Mouse (Mus musculus) hindbrain, embryonic 10.5 days (tissue): ENCODE data around the gene Miga2. TPM values are rescaled to one million over a fixed set of nuclear protein-coding genes. Genes with fewer than 3 reads are reported as not detected.

Experiments used
- DNase-seq: peaks from one replicate; pipeline ENCODE4 v3.0.0-alpha.2; 2017; ENCODE audit warnings: low spot score
- H3K27ac ChIP-seq: fragments of 300-500 bp; sonication (generic); 2 replicates; pipeline ENCODE4 v1.5.1; 2016; ENCODE audit warnings: mild to moderate bottlenecking, moderate library complexity
- H3K27me3 ChIP-seq: fragments of 300-500 bp; sonication (generic); 2 replicates; pipeline ENCODE4 v1.6.1; 2016; ENCODE audit warnings: mild to moderate bottlenecking; ENCODE audit not compliant: poor library complexity, insufficient read depth, severe bottlenecking
- H3K36me3 ChIP-seq: fragments of 300-500 bp; sonication (generic); 2 replicates; pipeline ENCODE4 v1.6.1; 2016; ENCODE audit warnings: mild to moderate bottlenecking, moderate library complexity
- H3K4me1 ChIP-seq: fragments of 300-500 bp; sonication (generic); replicated peaks from 2 replicates; pipeline ENCODE4 v1.6.1; 2016; ENCODE audit warnings: mild to moderate bottlenecking
- H3K4me3 ChIP-seq: fragments of 300-500 bp; sonication (generic); 2 replicates; pipeline ENCODE4 v1.5.1; 2016; ENCODE audit warnings: mild to moderate bottlenecking, moderate library complexity
- H3K9me3 ChIP-seq: fragments of 300-500 bp; sonication (generic); 2 replicates; pipeline ENCODE4 v1.6.1; 2016; ENCODE audit warnings: mild to moderate bottlenecking, moderate library complexity
- WGBS: fragments of 180-500 bp; shearing (Covaris S2); methylation state at CpG from one replicate; pipeline ENCODE4 v1.1.7; 2016; 5-methylcytosine and 5-hydroxymethylcytosine counted together
- polyA plus RNA-seq: library from polyadenylated mRNA; unstranded; fragments of >200 nt; fragmentation: Nextera tagmentation; extraction: Ambion mirVana; gene quantifications from 2 replicates; pipeline ENCODE4 v1.2.1, GENCODE M21; 2016

Gene Miga2
- 29.7 and 33.6 TPM in 2 replicates for polyA plus RNA-seq

- Histone ChIP-seq H3K27me3 (no peaks in the 10 kb centered on the region), H3K4me1 (peaks cover 35% of the 10 kb centered on the region), H3K27ac (peak within 1 kb of the TSS; percentile 88), H3K9me3 (no peaks in the 10 kb centered on the region), H3K36me3 (peaks cover 29% of the 10 kb centered on the region), H3K4me3 (peak within 1 kb of the TSS; percentile 79)
- DNase-seq = peak; percentile 99
- under 1% methylated on average over 54 of the region's 54 CpGs for WGBS
Measured at GRCm38 (mm10) chr2:30363773-30364650, at the start of gene Miga2. Gene Miga2, plus strand, starts transcription at chr2:30364233.

DNA sequence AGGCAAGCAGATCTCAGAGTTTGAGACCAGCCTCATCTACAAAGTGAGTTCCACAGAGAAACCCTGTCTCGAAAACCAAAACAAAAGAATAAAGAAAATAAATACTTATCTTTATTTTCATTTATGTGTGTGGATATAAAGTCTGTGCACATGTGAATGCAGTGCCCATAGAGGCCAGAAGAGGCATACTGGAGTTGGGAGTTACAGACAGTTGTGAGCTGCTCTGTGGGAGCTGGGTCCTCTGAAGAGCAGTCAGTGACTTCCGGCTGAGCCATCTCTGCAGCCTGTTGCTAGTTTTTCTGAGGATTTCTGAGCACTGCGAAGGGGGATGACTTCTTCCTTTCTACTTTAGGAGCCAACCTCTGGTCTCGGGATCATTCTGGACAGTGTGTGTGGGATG lies 47.9 kb upstream of the Miga2 start:
- no peak overlapping the region for H3K27ac ChIP-seq
- H3K4me3 ChIP-seq = no peak overlapping the region
- H3K4me1 ChIP-seq = no peaks in the 10 kb centered on the region
- no peak for DNase-seq
- peaks cover 98% of the 10 kb centered on the region for H3K36me3 ChIP-seq
- 93% methylated on average over 4 of the region's 4 CpGs for WGBS
- H3K9me3 ChIP-seq = no peaks in the 10 kb centered on the region
- H3K27me3 ChIP-seq = no peaks in the 10 kb centered on the region

GRCm38 (mm10) chr2:30316955-30317354 lies 47.1 kb upstream of the Miga2 start:
- 96% methylated on average over 5 of the region's 5 CpGs for WGBS
- H3K27me3 ChIP-seq = no peaks in the 10 kb centered on the region
- H3K27ac ChIP-seq = no peak overlapping the region
- no peak for DNase-seq
- H3K36me3 ChIP-seq = peaks cover 100% of the 10 kb centered on the region
- no peak overlapping the region for H3K4me3 ChIP-seq
- no peaks in the 10 kb centered on the region for H3K4me1 ChIP-seq
- H3K9me3 ChIP-seq = no peaks in the 10 kb centered on the region

DNA sequence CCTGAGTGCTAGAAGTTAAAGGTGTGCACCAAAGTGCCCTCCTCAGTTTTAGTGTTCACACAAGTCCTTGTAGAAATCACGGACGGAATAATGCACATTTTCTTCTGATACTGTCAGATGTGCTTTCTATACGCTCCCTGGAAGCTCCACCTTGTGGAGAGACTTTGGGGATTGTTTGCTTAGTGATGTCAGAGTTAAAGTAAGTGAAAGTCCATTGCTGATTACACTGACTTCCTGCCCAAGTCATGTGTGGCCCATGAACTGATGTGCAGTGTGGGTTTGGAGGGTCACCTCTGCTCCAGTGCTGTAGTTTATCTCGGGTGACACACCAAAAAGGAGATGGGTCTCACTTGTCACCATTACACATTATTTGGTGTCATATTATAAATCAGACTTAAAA lies 44.8 kb upstream of the Miga2 start:
- DNase-seq = no peak
- Histone ChIP-seq H3K36me3 (peaks cover 100% of the 10 kb centered on the region), H3K4me1 (no peaks in the 10 kb centered on the region), H3K9me3 (no peaks in the 10 kb centered on the region), H3K4me3 (no peak overlapping the region), H3K27me3 (no peaks in the 10 kb centered on the region), H3K27ac (no peak overlapping the region)
- 93% methylated on average over 4 of the region's 4 CpGs for WGBS

- no peaks in the 10 kb centered on the region for H3K9me3 ChIP-seq
- H3K27me3 ChIP-seq = no peaks in the 10 kb centered on the region
- H3K27ac ChIP-seq = no peak overlapping the region
- H3K36me3 ChIP-seq = peaks cover 100% of the 10 kb centered on the region
- no peaks in the 10 kb centered on the region for H3K4me1 ChIP-seq
- no peak for DNase-seq
- 93% methylated on average over 7 of the region's 7 CpGs for WGBS
- no peak overlapping the region for H3K4me3 ChIP-seq
Measured at GRCm38 (mm10) chr2:30323111-30323510, 40.9 kb upstream of the Miga2 start.

DNA sequence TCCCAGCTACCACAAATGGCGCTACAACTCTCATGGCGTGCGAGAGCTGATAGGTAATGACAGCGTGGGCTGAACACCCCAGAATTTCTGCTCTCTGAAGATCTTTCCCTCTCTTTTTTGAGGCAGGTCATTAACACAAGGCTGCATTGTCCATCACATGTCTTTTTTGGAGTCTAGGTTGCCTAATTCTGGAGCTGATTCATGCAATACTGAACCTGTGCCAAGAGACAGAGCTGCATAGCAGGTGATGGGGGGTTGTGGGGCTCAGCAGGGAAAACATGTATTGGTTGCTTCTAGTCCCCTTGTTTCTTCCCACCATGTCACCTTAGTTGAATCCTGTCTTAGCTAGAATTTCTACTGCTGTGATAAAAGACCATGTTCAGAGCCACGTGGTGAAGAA lies 38.7 kb upstream of the Miga2 start:
- WGBS = 95% methylated on average over 5 of the region's 5 CpGs
- Histone ChIP-seq H3K9me3 (no peaks in the 10 kb centered on the region), H3K4me3 (no peak overlapping the region), H3K27ac (no peak overlapping the region), H3K4me1 (no peaks in the 10 kb centered on the region), H3K36me3 (peaks cover 100% of the 10 kb centered on the region), H3K27me3 (no peaks in the 10 kb centered on the region)
- DNase-seq = no peak

DNA sequence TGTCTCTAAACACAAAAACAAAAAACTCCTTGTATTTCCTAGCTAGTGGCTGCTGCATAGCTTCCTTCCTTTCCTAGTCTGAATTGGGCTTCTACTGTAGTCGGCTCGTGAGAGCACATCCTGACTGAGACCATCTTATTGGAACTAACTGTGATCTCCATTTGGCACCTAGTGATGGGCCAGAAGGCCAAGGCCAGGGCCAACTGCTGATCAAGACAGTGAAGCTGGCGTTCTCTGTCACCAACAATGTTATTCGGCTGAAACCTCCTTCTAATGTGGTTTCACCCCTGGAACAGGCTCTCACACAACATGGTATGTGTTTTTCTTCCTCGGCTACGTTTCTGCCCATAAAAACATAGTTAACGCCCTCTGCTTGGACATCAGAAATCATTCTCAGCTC lies 36.8 kb upstream of the Miga2 start:
- no peak for DNase-seq
- Histone ChIP-seq H3K36me3 (peaks cover 100% of the 10 kb centered on the region), H3K4me1 (no peaks in the 10 kb centered on the region), H3K27ac (no peak overlapping the region), H3K4me3 (no peak overlapping the region), H3K27me3 (no peaks in the 10 kb centered on the region), H3K9me3 (no peaks in the 10 kb centered on the region)
- 95% methylated on average over 7 of the region's 7 CpGs for WGBS

DNA sequence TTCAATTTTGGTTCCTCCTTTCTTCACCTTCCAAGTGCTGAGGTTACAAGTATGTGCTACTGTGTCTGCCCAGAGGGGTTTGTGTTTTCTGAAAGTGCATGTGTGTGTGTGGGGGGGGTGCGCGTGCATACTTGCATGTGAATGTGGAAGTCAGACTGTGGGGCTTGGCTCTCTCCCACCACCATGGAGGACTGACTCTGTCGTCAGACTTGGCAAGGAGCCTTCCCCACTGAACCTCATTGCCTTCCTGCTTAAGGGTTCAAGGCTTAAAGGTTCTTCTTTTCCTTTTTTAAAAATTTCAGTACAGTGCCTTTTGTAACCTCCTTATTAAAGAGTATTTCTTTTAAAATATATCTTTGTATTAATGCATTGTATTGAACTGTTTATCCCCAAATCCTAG lies 35.2 kb upstream of the Miga2 start:
- WGBS = 93% methylated on average over 3 of the region's 3 CpGs
- no peak for DNase-seq
- no peak overlapping the region for H3K4me3 ChIP-seq
- no peaks in the 10 kb centered on the region for H3K27me3 ChIP-seq
- H3K9me3 ChIP-seq = no peaks in the 10 kb centered on the region
- peaks cover 100% of the 10 kb centered on the region for H3K36me3 ChIP-seq
- H3K4me1 ChIP-seq = no peaks in the 10 kb centered on the region
- no peak overlapping the region for H3K27ac ChIP-seq

- Histone ChIP-seq H3K4me3 (no peak overlapping the region), H3K27me3 (no peaks in the 10 kb centered on the region), H3K36me3 (peaks cover 100% of the 10 kb centered on the region), H3K4me1 (no peaks in the 10 kb centered on the region), H3K27ac (no peak overlapping the region), H3K9me3 (no peaks in the 10 kb centered on the region)
- DNase-seq = no peak
- WGBS = 93% methylated on average over 2 of the region's 2 CpGs
Measured at GRCm38 (mm10) chr2:30335324-30335723, 28.7 kb upstream of the Miga2 start.

GRCm38 (mm10) chr2:30336174-30336915 lies 27.7 kb upstream of the Miga2 start:
- 86% methylated on average over 16 of the region's 16 CpGs for WGBS

DNA sequence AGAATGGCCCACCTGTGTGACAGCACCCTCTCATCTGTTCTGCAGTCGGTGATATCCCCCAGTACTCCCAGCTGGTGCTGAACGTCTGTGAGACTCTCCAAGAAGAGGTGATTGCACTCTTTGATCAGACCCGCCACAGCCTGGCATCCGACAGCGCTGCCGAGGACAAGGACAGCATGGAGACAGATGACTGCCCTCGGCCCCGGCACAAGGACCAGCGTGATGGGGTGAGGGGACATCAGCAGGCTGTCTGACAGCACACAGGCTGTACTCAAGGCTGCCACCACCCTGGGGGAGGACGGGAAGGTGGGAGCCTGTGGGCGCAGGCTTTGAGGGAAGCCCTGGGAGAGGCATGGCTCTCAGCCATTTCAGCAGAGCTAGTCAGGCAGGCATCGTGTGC lies 26.9 kb upstream of the Miga2 start:
- no peaks in the 10 kb centered on the region for H3K27me3 ChIP-seq
- peaks cover 100% of the 10 kb centered on the region for H3K36me3 ChIP-seq
- H3K4me3 ChIP-seq = no peak overlapping the region
- DNase-seq = no peak
- H3K9me3 ChIP-seq = no peaks in the 10 kb centered on the region
- H3K4me1 ChIP-seq = no peaks in the 10 kb centered on the region
- H3K27ac ChIP-seq = no peak overlapping the region
- 94% methylated on average over 12 of the region's 12 CpGs for WGBS

More at GRCm38 (mm10) chr2:30336174-30336915, 27.7 kb upstream of the Miga2 start:
- Histone ChIP-seq H3K27me3 (no peaks in the 10 kb centered on the region), H3K27ac (no peak overlapping the region), H3K9me3 (no peaks in the 10 kb centered on the region), H3K4me1 (no peaks in the 10 kb centered on the region), H3K4me3 (no peak overlapping the region), H3K36me3 (peaks cover 100% of the 10 kb centered on the region)
- no peak for DNase-seq

DNA sequence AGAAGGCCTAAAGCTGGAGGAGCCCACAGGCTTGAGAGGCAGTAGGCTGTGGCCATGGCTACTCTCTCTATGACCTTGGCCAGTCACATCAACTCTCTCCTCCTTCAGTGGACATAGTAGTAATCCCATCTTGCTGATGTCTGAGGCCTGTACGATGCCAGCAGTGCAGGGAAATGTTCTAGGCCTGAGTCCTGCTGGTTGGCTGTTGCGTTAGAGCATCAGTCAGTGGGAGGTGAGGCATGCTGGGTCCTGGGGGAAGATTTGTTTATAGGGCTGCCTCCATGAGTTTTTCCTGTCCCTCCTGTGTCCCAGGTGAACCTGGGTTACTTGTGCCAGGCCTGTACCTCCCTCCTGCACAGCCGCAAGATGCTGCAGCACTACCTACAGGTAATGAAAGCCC lies 22.0 kb upstream of the Miga2 start:
- no peaks in the 10 kb centered on the region for H3K27me3 ChIP-seq
- 90% methylated on average over 3 of the region's 3 CpGs for WGBS

GRCm38 (mm10) chr2:30342544-30342943 lies 21.5 kb upstream of the Miga2 start:
- WGBS = 95% methylated on average over 7 of the region's 7 CpGs
- H3K36me3 ChIP-seq = peaks cover 100% of the 10 kb centered on the region

More for the DNA sequence above, 22.0 kb upstream of the Miga2 start:
- Histone ChIP-seq H3K4me3 (no peak overlapping the region), H3K27ac (no peak overlapping the region), H3K36me3 (peaks cover 100% of the 10 kb centered on the region), H3K4me1 (no peaks in the 10 kb centered on the region), H3K9me3 (no peaks in the 10 kb centered on the region)
- no peak for DNase-seq

More at GRCm38 (mm10) chr2:30342544-30342943, 21.5 kb upstream of the Miga2 start:
- H3K4me3 ChIP-seq = no peak overlapping the region
- H3K27me3 ChIP-seq = no peaks in the 10 kb centered on the region
- DNase-seq = no peak
- peaks cover 2% of the 10 kb centered on the region; the same call in 1 of the 2 replicates for H3K4me1 ChIP-seq
- no peak overlapping the region for H3K27ac ChIP-seq
- no peaks in the 10 kb centered on the region for H3K9me3 ChIP-seq
